Mouse (Mus musculus): ENCODE results near the gene Cpe. TPM values are rescaled to one million over a fixed set of nuclear protein-coding genes. Genes with fewer than 3 reads are reported as not detected.

Cpe gene
- polyA plus RNA-seq, 1 experiment, result 44.3 TPM

DNA sequence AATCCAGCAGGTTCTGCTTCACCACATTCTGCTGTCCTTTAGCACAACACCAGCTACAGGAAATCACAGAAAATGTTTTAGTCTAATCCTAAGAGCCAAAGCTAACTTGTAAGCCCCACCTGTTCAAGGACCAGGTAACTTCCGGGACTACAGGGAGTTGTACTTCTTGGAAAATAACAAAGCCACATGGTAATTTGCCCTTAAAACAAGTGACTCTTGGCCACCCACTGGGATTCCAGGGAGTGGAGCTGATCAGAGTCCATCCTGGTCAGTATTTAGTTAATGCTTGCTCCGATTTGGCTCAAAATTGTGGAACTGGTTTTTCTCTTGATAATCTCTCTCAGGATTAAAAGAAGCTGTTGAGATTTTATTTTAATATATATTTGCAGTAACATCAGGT lies 61.1 kb downstream of the Cpe start:
- no peaks in the 10 kb centered on the region for H3K27me3 ChIP-seq (ENCODE audit: control insufficient read depth, insufficient read depth, insufficient read length)
- TF ChIP-seq USF1 (IDR thresholded peaks at IDR 0.05; ENCODE audit: low read depth) (no peak), MAX (IDR thresholded peaks at IDR 0.05; ENCODE audit: low read depth) (no peak), CEBPB (IDR thresholded peaks at IDR 0.05; ENCODE audit: insufficient read depth, poor library complexity, severe bottlenecking) (no peak), E2F4 (IDR thresholded peaks at IDR 0.05; ENCODE audit: insufficient read depth) (no peak), MYOG (IDR thresholded peaks at IDR 0.05; ENCODE audit: control insufficient read depth in 1 of 3, insufficient read depth in 1 of 3, insufficient read length in 2 of 3, low read depth in 2 of 3) (no peak), SRF (IDR thresholded peaks at IDR 0.05; ENCODE audit: control insufficient read depth, insufficient read length, low read depth) (no peak), MYOD1 (IDR thresholded peaks at IDR 0.05; ENCODE audit: control insufficient read depth in 1 of 3, insufficient read length in 2 of 3, low read depth in 2 of 3) (no peak), REST (IDR thresholded peaks at IDR 0.05; ENCODE audit: insufficient read depth, insufficient read length) (no peak), TCF3 (IDR thresholded peaks at IDR 0.05; ENCODE audit: insufficient read length, low read depth) (no peak), POLR2A (IDR thresholded peaks at IDR 0.05; ENCODE audit: insufficient read length, low read depth) (no peak)
- H3K79me2 ChIP-seq (ENCODE audit: control insufficient read depth, insufficient read depth), result no peaks in the 10 kb centered on the region
- no peak overlapping the region for H3ac ChIP-seq (ENCODE audit: control insufficient read depth, insufficient read length)
- H3K36me3 ChIP-seq (ENCODE audit: control insufficient read depth, insufficient read depth), result no peaks in the 10 kb centered on the region
- H3K4me3 ChIP-seq, result no peak overlapping the region
- H3K4me2 ChIP-seq (ENCODE audit: low read depth), result no peak overlapping the region

DNA sequence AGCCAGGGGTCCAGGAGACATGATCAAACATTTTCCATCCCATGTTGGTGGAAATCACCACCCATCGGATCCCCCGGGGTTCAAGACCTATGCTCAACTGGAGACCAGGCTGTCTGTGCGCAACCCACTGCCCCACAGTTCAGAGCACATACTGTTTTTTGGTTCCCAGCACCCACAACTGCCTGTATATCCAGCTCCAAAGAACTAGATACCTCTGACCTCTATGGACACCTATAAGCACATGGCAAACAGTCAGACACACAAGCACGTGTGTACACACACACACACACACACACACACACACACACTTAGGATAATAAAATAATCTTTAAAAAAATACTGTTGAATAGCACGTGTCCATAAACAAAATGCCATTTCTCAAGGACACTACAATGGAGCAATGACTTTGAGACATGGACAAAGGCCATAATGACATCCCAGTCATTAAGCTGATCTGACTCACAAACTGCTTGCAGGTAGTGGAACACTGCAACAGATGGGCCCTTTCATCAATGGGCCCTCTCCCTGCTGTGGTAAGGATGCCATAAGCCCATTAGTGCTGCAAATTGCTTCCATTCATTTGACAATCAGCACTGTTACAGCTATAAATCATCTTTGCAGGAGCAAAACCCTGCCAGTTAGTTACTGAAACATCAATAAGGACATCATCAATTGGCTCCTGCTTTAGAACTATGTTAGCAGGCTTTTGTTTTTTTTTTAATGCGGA lies 63.7 kb downstream of the Cpe start:
- Histone ChIP-seq H3ac (ENCODE audit: control insufficient read depth, insufficient read length) (no peak overlapping the region), H3K27me3 (ENCODE audit: control insufficient read depth, insufficient read depth, insufficient read length) (no peaks in the 10 kb centered on the region), H3K4me2 (ENCODE audit: low read depth) (no peak overlapping the region), H3K79me2 (ENCODE audit: control insufficient read depth, insufficient read depth) (no peaks in the 10 kb centered on the region), H3K36me3 (ENCODE audit: control insufficient read depth, insufficient read depth) (no peaks in the 10 kb centered on the region), H3K4me3 (no peak overlapping the region)
- no peak for TF ChIP-seq POLR2A (IDR thresholded peaks at IDR 0.05; ENCODE audit: insufficient read length, low read depth)
- no peak for TF ChIP-seq MYOG (IDR thresholded peaks at IDR 0.05; ENCODE audit: control insufficient read depth in 1 of 3, insufficient read depth in 1 of 3, insufficient read length in 2 of 3, low read depth in 2 of 3)
- no peak for TF ChIP-seq TCF3 (IDR thresholded peaks at IDR 0.05; ENCODE audit: insufficient read length, low read depth)
- no peak for TF ChIP-seq CEBPB (IDR thresholded peaks at IDR 0.05; ENCODE audit: insufficient read depth, poor library complexity, severe bottlenecking)
- no peak for TF ChIP-seq MAX (IDR thresholded peaks at IDR 0.05; ENCODE audit: low read depth)
- TF ChIP-seq TCF12 (IDR thresholded peaks at IDR 0.05; ENCODE audit: insufficient read depth, poor library complexity, severe bottlenecking), result no peak
- TF ChIP-seq REST (IDR thresholded peaks at IDR 0.05; ENCODE audit: insufficient read depth, insufficient read length), result no peak
- TF ChIP-seq MYOD1 (IDR thresholded peaks at IDR 0.05; ENCODE audit: control insufficient read depth in 1 of 3, insufficient read length in 2 of 3, low read depth in 2 of 3), result no peak
- TF ChIP-seq SRF (IDR thresholded peaks at IDR 0.05; ENCODE audit: control insufficient read depth, insufficient read length, low read depth), result no peak

GRCm38 (mm10) chr8:64628039-64628438 lies 64.8 kb downstream of the Cpe start:
- TF ChIP-seq REST (IDR thresholded peaks at IDR 0.05; ENCODE audit: insufficient read depth, insufficient read length), result no peak
- no peak for TF ChIP-seq POLR2A (IDR thresholded peaks at IDR 0.05; ENCODE audit: insufficient read length, low read depth)
- Histone ChIP-seq H3ac (ENCODE audit: control insufficient read depth, insufficient read length) (no peak overlapping the region), H3K4me2 (ENCODE audit: low read depth) (no peak overlapping the region), H3K4me3 (no peak overlapping the region), H3K79me2 (ENCODE audit: control insufficient read depth, insufficient read depth) (no peaks in the 10 kb centered on the region), H3K27me3 (ENCODE audit: control insufficient read depth, insufficient read depth, insufficient read length) (no peaks in the 10 kb centered on the region), H3K36me3 (ENCODE audit: control insufficient read depth, insufficient read depth) (no peaks in the 10 kb centered on the region)

- H3K4me2 ChIP-seq (ENCODE audit: low read depth), result no peak overlapping the region
- TF ChIP-seq TCF12 (IDR thresholded peaks at IDR 0.05; ENCODE audit: insufficient read depth, poor library complexity, severe bottlenecking) (no peak), MYOD1 (IDR thresholded peaks at IDR 0.05; ENCODE audit: control insufficient read depth in 1 of 3, insufficient read length in 2 of 3, low read depth in 2 of 3) (no peak), SRF (IDR thresholded peaks at IDR 0.05; ENCODE audit: control insufficient read depth, insufficient read length, low read depth) (no peak), POLR2A (IDR thresholded peaks at IDR 0.05; ENCODE audit: insufficient read length, low read depth) (no peak), MYOG (IDR thresholded peaks at IDR 0.05; ENCODE audit: control insufficient read depth in 1 of 3, insufficient read depth in 1 of 3, insufficient read length in 2 of 3, low read depth in 2 of 3) (no peak)
- no peak overlapping the region for H3ac ChIP-seq (ENCODE audit: control insufficient read depth, insufficient read length)
- H3K79me2 ChIP-seq (ENCODE audit: control insufficient read depth, insufficient read depth), result no peaks in the 10 kb centered on the region
- H3K27me3 ChIP-seq (ENCODE audit: control insufficient read depth, insufficient read depth, insufficient read length), result no peaks in the 10 kb centered on the region
- H3K36me3 ChIP-seq (ENCODE audit: control insufficient read depth, insufficient read depth), result no peaks in the 10 kb centered on the region
- no peak overlapping the region for H3K4me3 ChIP-seq
These were observed 68.2 kb downstream of the Cpe start for GRCm38 (mm10) chr8:64624603-64625037.

GRCm38 (mm10) chr8:64620365-64621150 lies 72.3 kb downstream of the Cpe start:
- Histone ChIP-seq H3K4me3 (no peak overlapping the region), H3K4me2 (ENCODE audit: low read depth) (no peak overlapping the region), H3K36me3 (ENCODE audit: control insufficient read depth, insufficient read depth) (no peaks in the 10 kb centered on the region), H3K27me3 (ENCODE audit: control insufficient read depth, insufficient read depth, insufficient read length) (no peaks in the 10 kb centered on the region), H3K79me2 (ENCODE audit: control insufficient read depth, insufficient read depth) (no peaks in the 10 kb centered on the region), H3ac (ENCODE audit: control insufficient read depth, insufficient read length) (no peak overlapping the region)
- no peak for TF ChIP-seq E2F4 (IDR thresholded peaks at IDR 0.05; ENCODE audit: insufficient read depth)
- no peak for TF ChIP-seq TCF12 (IDR thresholded peaks at IDR 0.05; ENCODE audit: insufficient read depth, poor library complexity, severe bottlenecking)
- no peak for TF ChIP-seq MAX (IDR thresholded peaks at IDR 0.05; ENCODE audit: low read depth)
- TF ChIP-seq MYOG (IDR thresholded peaks at IDR 0.05; ENCODE audit: control insufficient read depth in 1 of 3, insufficient read depth in 1 of 3, insufficient read length in 2 of 3, low read depth in 2 of 3), result no peak
- no peak for TF ChIP-seq TCF3 (IDR thresholded peaks at IDR 0.05; ENCODE audit: insufficient read length, low read depth)
- no peak for TF ChIP-seq CEBPB (IDR thresholded peaks at IDR 0.05; ENCODE audit: insufficient read depth, poor library complexity, severe bottlenecking)
- TF ChIP-seq REST (IDR thresholded peaks at IDR 0.05; ENCODE audit: insufficient read depth, insufficient read length), result no peak
- no peak for TF ChIP-seq POLR2A (IDR thresholded peaks at IDR 0.05; ENCODE audit: insufficient read length, low read depth)
- no peak for TF ChIP-seq SRF (IDR thresholded peaks at IDR 0.05; ENCODE audit: control insufficient read depth, insufficient read length, low read depth)
- TF ChIP-seq POLR2AphosphoS2 (IDR thresholded peaks at IDR 0.05; ENCODE audit: insufficient read length, low read depth), result no peak
- no peak for TF ChIP-seq USF1 (IDR thresholded peaks at IDR 0.05; ENCODE audit: low read depth)
- TF ChIP-seq MYOD1 (IDR thresholded peaks at IDR 0.05; ENCODE audit: control insufficient read depth in 1 of 3, insufficient read length in 2 of 3, low read depth in 2 of 3), result no peak

Measured in myocyte (in vitro differentiated cells).